In genomic region chr13:43739598-43740275, GRCm38 (mm10) we compare ENCODE assay signal across 8 mouse cellular contexts. TPM values are rescaled to one million over a fixed set of nuclear protein-coding genes. Genes with fewer than 3 reads are reported as not detected.
A peak's percentile ranks its signal among the peaks of the same experiment; 100 is the strongest.
DNase-seq lines count a peak whose midpoint lies in the region; ATAC-seq and TF ChIP-seq lines count a peak whose summit lies in the region.

No protein-coding gene starts in this region.

- in situ Hi-C loops in Patski (cut with MboI; ENCODE audit: low pct_unique_long_range_greater_than_20kb), result loop anchor here (10.0 kb wide), 1 partner anchor 555 kb away; no protein-coding TSS in a partner anchor

- H3K4me2 ChIP-seq in hindbrain, embryonic 13.5 days, result no peak overlapping the region

- CTCF ChIA-PET in Patski (lab: Charles Lee), result interaction anchor here (0.7 to 2.6 kb wide), 7 partner anchors 8 to 193 kb away, joined by 3 to 8 read pairs (median 5); no protein-coding TSS in a partner anchor

- H3K27me3 ChIP-seq in Patski, result no peaks in the 10 kb centered on the region
- no peaks in the 10 kb centered on the region for H3K27me3 ChIP-seq in cerebellum, adult 2 months (ENCODE audit: control insufficient read depth, insufficient read depth, low read length)
- H3K27me3 ChIP-seq in hindbrain, embryonic 13.5 days, result no peaks in the 10 kb centered on the region

- no peaks in the 10 kb centered on the region for H3K36me3 ChIP-seq in hindbrain, embryonic 13.5 days

- 21% methylated on average over 15 of the region's 15 CpGs for WGBS in cerebellum, adult 2 months
- 23% methylated on average over 15 of the region's 15 CpGs for WGBS in hindbrain, embryonic 13.5 days

- no peak overlapping the region for H3K4me3 ChIP-seq in cerebellum, adult 2 months (replicated peaks; ENCODE audit: insufficient read depth, low read depth, low read length)
- no peak overlapping the region for H3K4me3 ChIP-seq in hindbrain, embryonic 13.5 days

- peaks cover 5% of the 10 kb centered on the region; the same call in 1 of the 2 replicates for H3K4me1 ChIP-seq in cerebellum, adult 2 months (ENCODE audit: control insufficient read depth, insufficient read depth, low read length)
- peaks cover 14% of the 10 kb centered on the region for H3K4me1 ChIP-seq in hindbrain, embryonic 13.5 days (replicated peaks)

- TF ChIP-seq CTCF in Patski (IDR thresholded peaks at IDR 0.05), result peak; percentile 95
- TF ChIP-seq CTCF in cerebellum, adult 2 months (IDR thresholded peaks at IDR 0.05; ENCODE audit: borderline replicate concordance, insufficient read depth, low read depth, low read length), result peak; percentile 98

- POLR2A ChIA-PET in Patski (lab: Charles Lee), result no interaction called here

- H3K9ac ChIP-seq in hindbrain, embryonic 13.5 days, result no peak overlapping the region

- no peak for TF ChIP-seq POLR2A in cerebellum, adult 2 months (IDR thresholded peaks at IDR 0.05; ENCODE audit: borderline replicate concordance, insufficient read depth, low read length)

- peak; percentile 27 for DNase-seq in Patski (ENCODE audit: low read depth, low spot score)
- peak; percentile 84 to 85 for DNase-seq in cerebellum, adult 2 months
- DNase-seq in forelimb bud, embryonic 11.5 days (ENCODE audit: low read depth, low spot score), result peak; percentile 93
- DNase-seq in layer of hippocampus, postnatal 10 days (ENCODE audit: low spot score in 2 of 2), result peak; percentile 91 to 93
- DNase-seq in lung, postnatal 25 days (ENCODE audit: low spot score), result peak; percentile 74
- DNase-seq in right cerebral cortex, adult 18-20 months, result peak; percentile 87
- DNase-seq in urinary bladder, postnatal 14 days (ENCODE audit: low spot score), result peak; percentile 74

- 0 out of 2 replicates have a peak, but pooled peaks cover 5% of the 10 kb centered on the region for H3K9me3 ChIP-seq in hindbrain, embryonic 13.5 days

- ATAC-seq in Patski, result no peak
- ATAC-seq in hindbrain, embryonic 13.5 days (ENCODE audit: low FRiP score), result peak; percentile 85

- no peak overlapping the region for H3K27ac ChIP-seq in cerebellum, adult 2 months (ENCODE audit: insufficient read depth, low read length)
- H3K27ac ChIP-seq in hindbrain, embryonic 13.5 days, result no peak overlapping the region

RNA-seq across cellular contexts. Expression of gene Cd83, which starts 44.8 kb away (rescaled TPM):
- polyA plus RNA-seq in Patski (2021), result not detected
- polyA plus RNA-seq in cerebellum, adult 2 months (2012; rRNA removed), result 33.3 and 35.7 TPM in 2 replicates
- polyA plus RNA-seq in hindbrain, embryonic 13.5 days (2015; fragmentation: Nextera tagmentation; extraction: Ambion mirVana), result 17.4 and 18.1 TPM in 2 replicates
- total RNA-seq in layer of hippocampus, postnatal 10 days (2021), result 1 to 10 TPM; 6.9 to 8.5 TPM

Comparison
In these comparisons a context has a peak if more than half of its experiments do, and no peak if none do; other contexts are left out.
1. DNase-seq: peak in every context shown above with its lines; median percentile 93 in forelimb bud, embryonic 11.5 days; 92 in layer of hippocampus, postnatal 10 days; 87 in right cerebral cortex, adult 18-20 months; 84 in cerebellum, adult 2 months; 74 in lung, postnatal 25 days; 74 in urinary bladder, postnatal 14 days; 27 in Patski.
2. RNA of gene Cd83, which starts 44.8 kb away (polyA plus RNA-seq): 33.3 to 35.7 TPM in cerebellum, adult 2 months and 17.4 to 18.1 TPM in hindbrain, embryonic 13.5 days; not detected in Patski (single experiment); every median in the first group is over 10 times any median in the second.